Mouse (Mus musculus) brown adipose tissue, adult 24 weeks (tissue): ENCODE data around the gene Shroom1. TPM values are rescaled to one million over a fixed set of nuclear protein-coding genes. Genes with fewer than 3 reads are reported as not detected.

ENCODE experiments used
- H3K27ac ChIP-seq: fragments of 200-500 bp; replicated peaks from 2 replicates; pipeline ENCODE4 v1.5.1; 2012; ENCODE audit warnings: low read depth, mild to moderate bottlenecking, low read length
- H3K4me1 ChIP-seq: fragments of 200-500 bp; 2 replicates; pipeline ENCODE4 v1.6.1; 2012; ENCODE audit warnings: low read length, mixed read lengths; ENCODE audit not compliant: control insufficient read depth, insufficient read depth, insufficient read length
- H3K4me3 ChIP-seq: fragments of 200-500 bp; 2 replicates; pipeline ENCODE4 v1.5.1; 2012; ENCODE audit warnings: low read depth, mild to moderate bottlenecking, low read length, moderate library complexity; ENCODE audit not compliant: insufficient read depth
- polyA plus RNA-seq: library from polyadenylated mRNA; stranded (reverse); fragments of >200 nt; gene quantifications from 2 replicates; pipeline ENCODE4 v1.2.4, GENCODE M21; 2012; ENCODE audit not compliant: missing spikeins, insufficient read depth, insufficient read length

Shroom1 gene
- polyA plus RNA-seq, 1 experiment, result 2.1 TPM

- Histone ChIP-seq H3K27ac (peak overlapping the region; percentile 70), H3K4me3 (peak overlapping the region; percentile 56), H3K4me1 (peaks cover 3% of the 10 kb centered on the region)
Measured at GRCm38 (mm10) chr11:53431347-53432056, 25.5 kb upstream of the Shroom1 start.

DNA sequence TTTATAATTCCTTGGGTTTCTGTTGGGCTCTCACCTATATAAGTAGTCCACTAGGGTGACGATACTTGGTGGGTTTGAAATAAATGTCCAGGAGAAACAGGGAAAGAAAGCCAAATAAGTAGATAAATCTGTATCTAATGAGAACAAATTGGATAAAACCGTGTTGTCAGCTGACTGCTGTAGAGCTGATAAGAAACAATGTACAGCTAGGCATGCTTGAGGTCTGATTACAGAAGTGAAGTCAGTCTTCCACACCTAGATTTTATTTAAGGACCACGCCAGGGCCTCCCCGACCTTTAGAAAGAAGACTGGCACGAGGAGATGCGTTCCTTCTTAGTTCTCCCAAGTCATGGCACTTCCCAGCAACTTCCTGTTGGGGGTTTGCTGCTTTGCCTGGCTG lies 23.9 kb upstream of the Shroom1 start:
- H3K4me3 ChIP-seq, result no peak overlapping the region
- peaks cover 3% of the 10 kb centered on the region for H3K4me1 ChIP-seq
- no peak overlapping the region for H3K27ac ChIP-seq

GRCm38 (mm10) chr11:53435504-53435903 lies 21.5 kb upstream of the Shroom1 start:
- Histone ChIP-seq H3K27ac (no peak overlapping the region), H3K4me1 (no peaks in the 10 kb centered on the region), H3K4me3 (no peak overlapping the region)

GRCm38 (mm10) chr11:53436338-53436737 lies 20.7 kb upstream of the Shroom1 start:
- Histone ChIP-seq H3K27ac (no peak overlapping the region; the same call in 1 of the 2 replicates), H3K4me1 (no peaks in the 10 kb centered on the region), H3K4me3 (no peak overlapping the region)

DNA sequence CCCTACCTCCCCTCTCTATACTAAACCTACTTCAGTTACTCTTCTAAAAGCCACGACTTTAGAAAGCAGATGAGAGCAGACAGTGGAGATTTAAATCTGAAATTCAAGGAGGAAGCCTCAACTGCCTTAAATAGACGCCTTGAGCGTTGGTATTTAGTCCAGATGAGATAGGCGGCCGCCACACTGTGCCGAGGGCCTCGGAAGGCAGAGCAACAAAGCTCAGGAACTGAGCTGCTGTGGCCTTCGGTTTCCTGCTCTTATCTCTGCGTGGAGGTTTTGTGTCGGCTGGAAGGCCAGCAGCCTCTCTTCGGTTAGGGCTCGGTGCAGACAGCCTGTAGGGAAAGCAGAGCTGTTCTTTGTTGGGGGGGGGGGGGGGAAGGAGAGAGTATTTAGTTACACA lies 15.1 kb upstream of the Shroom1 start:
- no peaks in the 10 kb centered on the region for H3K4me1 ChIP-seq
- H3K27ac ChIP-seq, result no peak overlapping the region

GRCm38 (mm10) chr11:53443861-53444260 lies 13.1 kb upstream of the Shroom1 start:
- Histone ChIP-seq H3K4me1 (no peaks in the 10 kb centered on the region), H3K27ac (no peak overlapping the region), H3K4me3 (no peak overlapping the region)

More for the DNA sequence above, 15.1 kb upstream of the Shroom1 start:
- H3K4me3 ChIP-seq, result no peak overlapping the region

DNA sequence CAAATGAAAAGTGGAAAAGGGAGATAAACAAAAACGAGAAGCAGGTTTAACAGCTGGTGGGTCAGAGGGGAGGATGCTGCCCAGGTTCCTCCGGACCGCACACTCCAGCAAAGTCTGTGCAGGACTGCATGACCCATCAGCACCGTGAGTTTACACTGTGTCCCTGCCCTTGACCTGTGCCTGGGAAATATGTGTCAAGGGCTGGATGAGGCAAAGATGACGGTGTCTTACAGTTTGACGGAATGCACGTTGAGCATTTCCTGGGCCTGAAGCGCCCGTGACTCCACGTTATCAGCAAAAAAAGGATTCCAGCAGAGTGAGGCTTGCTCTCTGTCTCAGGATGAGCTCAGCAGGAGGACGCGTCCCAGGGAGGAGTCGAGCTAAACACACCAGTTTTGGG lies 11.4 kb upstream of the Shroom1 start:
- no peaks in the 10 kb centered on the region; the same call in none of the 2 replicates for H3K4me1 ChIP-seq
- no peak overlapping the region for H3K27ac ChIP-seq
- H3K4me3 ChIP-seq, result no peak overlapping the region

- Histone ChIP-seq H3K27ac (no peak overlapping the region), H3K4me1 (no peaks in the 10 kb centered on the region; the same call in none of the 2 replicates), H3K4me3 (no peak overlapping the region)
Measured at GRCm38 (mm10) chr11:53446183-53446582, 10.8 kb upstream of the Shroom1 start.

- no peak overlapping the region for H3K4me3 ChIP-seq
- H3K4me1 ChIP-seq, result no peaks in the 10 kb centered on the region; the same call in none of the 2 replicates
- no peak overlapping the region for H3K27ac ChIP-seq
Measured at GRCm38 (mm10) chr11:53447996-53448395, 9.0 kb upstream of the Shroom1 start.

DNA sequence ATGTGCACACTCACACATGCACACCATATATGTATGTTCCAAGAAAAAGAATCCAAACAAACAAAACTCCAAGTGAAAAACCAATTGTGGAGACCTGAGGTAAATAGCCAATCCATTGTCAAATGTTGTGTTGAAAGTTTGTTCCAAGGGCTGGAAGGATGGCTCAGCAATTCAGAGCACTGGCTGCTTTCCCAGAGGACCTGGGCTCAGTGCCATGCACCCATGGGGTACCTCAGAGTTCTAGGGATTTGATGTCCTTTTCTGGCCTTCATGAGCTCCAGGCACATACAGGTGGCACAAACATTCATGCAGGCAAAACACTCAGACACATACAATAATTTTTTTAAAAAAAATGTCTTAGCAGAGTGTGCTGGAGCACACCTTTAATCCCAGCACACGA lies 8.5 kb upstream of the Shroom1 start:
- Histone ChIP-seq H3K4me1 (no peaks in the 10 kb centered on the region; the same call in none of the 2 replicates), H3K27ac (no peak overlapping the region), H3K4me3 (no peak overlapping the region)

DNA sequence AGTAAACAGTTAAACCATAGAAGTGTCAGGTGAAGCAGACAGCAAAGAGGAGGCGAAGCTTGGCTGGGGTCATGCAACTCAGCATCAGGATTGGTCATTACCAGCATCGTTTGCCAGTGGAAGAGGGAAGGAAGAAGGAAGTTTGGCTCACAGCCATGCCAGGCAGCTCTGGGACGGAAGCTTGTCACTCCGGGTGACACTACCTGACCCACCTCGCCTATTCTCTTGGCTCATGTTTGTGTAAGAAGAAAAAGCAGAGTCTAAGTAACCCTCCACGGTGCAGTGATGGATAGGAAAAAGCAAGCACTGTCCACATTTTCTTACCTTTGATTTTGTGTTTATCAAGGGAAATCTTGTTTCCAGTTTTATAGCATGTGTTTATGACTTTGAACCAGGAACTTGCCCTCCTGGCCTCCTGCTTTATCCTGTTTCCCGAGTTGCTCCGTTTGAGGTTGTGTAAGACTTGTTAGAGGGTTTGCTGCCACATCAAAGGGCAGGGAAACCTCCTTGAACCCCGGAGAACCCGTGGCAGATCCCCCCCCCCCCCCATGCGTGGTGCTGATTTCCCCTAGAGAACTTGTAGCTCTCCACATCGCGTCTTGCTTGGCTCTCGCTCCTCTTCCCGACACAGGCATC lies 6.8 kb upstream of the Shroom1 start:
- no peak overlapping the region for H3K4me3 ChIP-seq
- no peak overlapping the region for H3K27ac ChIP-seq
- H3K4me1 ChIP-seq, result no peaks in the 10 kb centered on the region; the same call in none of the 2 replicates

DNA sequence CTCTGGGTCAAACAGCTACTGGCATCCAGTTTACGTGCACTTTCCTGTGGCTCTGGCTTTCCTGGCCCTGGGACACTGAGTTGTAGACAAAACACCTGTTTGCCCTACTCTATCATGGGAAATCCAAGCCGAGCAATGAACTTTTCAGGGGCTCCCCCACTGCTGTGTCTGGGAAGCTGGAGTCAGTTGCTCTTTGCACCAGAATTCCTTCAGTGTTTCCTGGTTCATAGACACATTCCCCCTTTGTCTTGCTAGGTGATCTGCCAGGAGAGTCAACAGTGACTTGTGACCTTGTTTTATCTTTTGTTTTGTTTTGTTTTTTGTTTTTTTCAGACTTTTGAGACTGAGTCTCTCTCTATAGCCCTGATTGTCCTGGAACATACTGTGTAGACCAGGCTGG lies 5.6 kb upstream of the Shroom1 start:
- no peaks in the 10 kb centered on the region; the same call in none of the 2 replicates for H3K4me1 ChIP-seq
- H3K4me3 ChIP-seq, result no peak overlapping the region
- no peak overlapping the region for H3K27ac ChIP-seq

GRCm38 (mm10) chr11:53452396-53452795 lies 4.6 kb upstream of the Shroom1 start:
- H3K27ac ChIP-seq, result no peak overlapping the region
- H3K4me3 ChIP-seq, result no peak overlapping the region
- no peaks in the 10 kb centered on the region; the same call in none of the 2 replicates for H3K4me1 ChIP-seq

- no peaks in the 10 kb centered on the region; the same call in none of the 2 replicates for H3K4me1 ChIP-seq
- no peak overlapping the region for H3K4me3 ChIP-seq
- H3K27ac ChIP-seq, result no peak overlapping the region
Measured at GRCm38 (mm10) chr11:53453031-53453430, 4.0 kb upstream of the Shroom1 start.

DNA sequence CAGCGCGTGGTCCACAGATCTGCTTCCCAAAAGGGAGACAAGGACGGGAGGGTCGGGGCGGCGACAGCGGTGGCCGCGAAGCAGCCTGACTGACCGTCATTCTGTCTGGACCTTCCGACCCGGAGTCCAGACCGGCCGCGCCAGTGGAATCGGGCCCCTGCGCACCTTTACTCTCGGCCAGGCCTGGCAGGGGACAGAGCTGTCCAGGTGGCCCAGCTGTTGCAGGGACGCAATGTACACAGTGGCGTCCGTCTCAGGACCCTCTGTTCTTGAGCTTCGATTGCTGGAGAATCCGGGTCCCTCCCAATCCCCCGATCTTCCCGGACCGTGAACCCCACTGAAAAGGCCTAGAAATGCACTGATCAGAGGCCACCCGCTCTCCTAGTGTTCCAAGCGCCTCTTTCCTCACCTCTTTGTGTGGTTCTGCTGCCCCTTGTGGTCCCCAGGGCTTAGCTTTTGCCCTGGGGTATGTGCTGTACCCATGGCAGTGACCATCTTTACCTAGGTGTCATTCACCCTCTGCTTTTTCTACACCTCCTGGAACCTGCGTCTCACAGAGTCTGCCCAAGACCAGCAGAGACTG lies 458 bp downstream of the Shroom1 start:
- peak overlapping the region; percentile 71 for H3K4me3 ChIP-seq
- H3K27ac ChIP-seq, result no peak overlapping the region
- H3K4me1 ChIP-seq, result no peaks in the 10 kb centered on the region
